Mouse (Mus musculus) gonadal fat pad, adult 2 months (tissue): ENCODE results near the gene Acly. TPM values are rescaled to one million over a fixed set of nuclear protein-coding genes. Genes with fewer than 3 reads are reported as not detected.
A peak's percentile ranks its signal among the peaks of the same experiment; 100 is the strongest.
"Not testable (repeated sequence)": the region's sequence is repeated elsewhere in the genome, so short reads cannot be mapped to it uniquely, and the experiment has no call there.

Source experiments
- DNase-seq: peaks from one replicate; pipeline ENCODE4 v3.0.0-alpha.2; 2012; ENCODE audit warnings: low read depth
- polyA plus RNA-seq: library from polyadenylated mRNA; depleted of rRNA; stranded (reverse); fragments of >200 nt; gene quantifications from 2 replicates; pipeline ENCODE4 v1.2.3, GENCODE M21; 2012

Acly gene
- polyA plus RNA-seq, 1 experiment = 586 TPM

DNA sequence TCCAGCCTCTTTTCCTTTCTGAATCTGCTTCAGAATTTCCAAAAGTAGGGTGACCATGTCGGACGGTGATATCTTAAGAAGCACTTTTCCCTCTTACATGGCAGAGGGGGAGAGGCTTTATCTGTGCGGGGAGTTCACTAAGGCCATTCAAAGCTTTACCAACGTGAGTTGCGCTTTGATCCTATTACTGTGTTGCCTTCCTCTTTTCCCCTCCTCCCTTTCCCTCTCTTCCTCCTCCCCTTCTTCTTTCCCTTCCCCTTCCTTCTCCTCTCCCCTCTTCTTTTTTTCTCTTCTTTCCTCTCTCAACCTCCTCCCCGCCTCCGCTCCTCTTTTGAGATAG, 17.9 kb upstream of the Acly start:
- DNase-seq = no peak

DNA sequence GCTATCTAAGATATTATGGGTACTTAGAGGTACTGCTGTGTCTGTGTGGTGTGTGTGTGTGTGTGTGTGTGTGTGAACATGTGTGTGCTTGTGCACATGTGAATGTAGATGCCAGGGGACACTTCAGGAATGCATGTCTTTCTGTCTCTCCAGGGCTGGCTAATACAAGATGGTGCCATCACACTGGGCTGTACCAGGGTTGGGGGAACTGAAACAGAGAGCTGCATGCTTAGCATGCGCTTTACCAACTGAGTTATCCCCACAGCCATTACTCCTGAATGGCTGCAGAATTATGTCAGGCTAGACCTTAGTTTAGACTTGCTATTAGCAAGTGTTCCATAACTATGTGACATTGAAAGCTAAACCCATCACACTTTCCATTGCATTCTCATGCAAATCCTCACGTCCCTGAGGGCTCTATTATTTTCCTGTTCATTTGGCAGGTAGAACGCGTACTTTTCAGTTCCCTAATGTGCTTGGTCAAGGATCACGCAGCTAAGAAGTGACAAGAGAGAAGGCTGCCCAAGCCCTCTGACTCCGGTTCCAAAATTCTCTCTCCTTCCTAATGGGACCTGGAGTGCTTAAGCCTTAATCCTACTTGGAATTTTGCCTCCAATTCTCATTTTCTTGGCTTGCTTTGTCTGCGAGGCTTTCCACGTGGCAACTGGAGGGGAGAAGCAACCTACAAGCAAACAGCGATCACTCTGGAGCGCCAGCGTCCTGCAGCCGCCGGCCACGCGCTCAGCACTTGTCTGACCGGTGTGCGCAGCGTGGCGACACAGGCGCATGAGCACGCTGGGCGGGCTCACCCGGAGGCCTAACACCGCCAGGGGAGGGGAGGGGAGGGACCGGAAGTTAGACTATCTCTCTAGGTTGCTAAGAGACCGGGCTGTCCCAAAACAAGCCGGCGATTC, 17.3 kb upstream of the Acly start, which contains the start of gene Ttc25:
Gene Ttc25, plus strand, starts transcription at position 776 of the 914 bp plus-strand sequence.
- DNase-seq = peak; percentile 98

GRCm38 (mm10) chr11:100541577-100541976, 13.8 kb upstream of the Acly start:
- DNase-seq = no peak

DNA sequence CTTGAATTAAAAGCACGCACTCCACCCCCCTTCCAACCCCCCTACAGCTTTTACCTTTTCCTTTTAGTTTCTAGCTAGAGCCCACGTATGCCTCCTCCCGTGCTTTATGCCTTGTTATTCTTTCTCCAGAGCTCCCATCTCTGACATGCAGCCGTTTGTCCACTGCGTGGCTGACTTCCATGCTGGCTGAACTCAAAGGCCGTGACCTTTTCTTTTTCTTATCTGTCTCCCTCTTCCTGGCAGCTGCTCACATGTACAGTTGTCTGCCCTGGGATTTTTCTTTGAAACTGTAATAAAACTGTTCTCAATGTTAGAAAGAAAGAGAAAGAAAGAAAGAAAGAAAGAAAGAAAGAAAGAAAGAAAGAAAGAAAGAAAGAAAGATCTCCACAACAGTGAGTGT, 13.2 kb upstream of the Acly start:
- no peak for DNase-seq

- no peak for DNase-seq
Measured at GRCm38 (mm10) chr11:100536466-100536865, 8.7 kb upstream of the Acly start.

GRCm38 (mm10) chr11:100535996-100536395, 8.2 kb upstream of the Acly start:
- DNase-seq = no peak

DNA sequence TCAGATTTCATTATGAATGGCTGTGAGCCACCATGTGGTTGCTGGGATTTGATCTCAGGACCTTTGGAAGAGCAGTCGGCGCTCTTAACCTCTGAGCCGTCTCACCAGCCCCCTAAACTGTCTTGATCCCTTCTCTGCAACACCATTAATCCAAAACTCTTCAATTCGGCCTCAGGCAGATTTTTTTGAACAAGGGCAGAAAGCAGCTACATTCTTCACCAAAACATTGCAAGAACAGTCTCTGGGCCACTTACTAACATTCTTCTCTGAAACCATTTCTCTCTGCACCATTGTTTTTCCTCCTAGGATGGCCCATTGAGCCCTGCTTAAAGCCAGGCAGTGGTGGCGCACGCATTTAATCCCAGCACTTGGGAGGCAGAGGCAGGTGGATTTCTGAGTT, 7.0 kb upstream of the Acly start:
- DNase-seq = not testable (repeated sequence)

DNA sequence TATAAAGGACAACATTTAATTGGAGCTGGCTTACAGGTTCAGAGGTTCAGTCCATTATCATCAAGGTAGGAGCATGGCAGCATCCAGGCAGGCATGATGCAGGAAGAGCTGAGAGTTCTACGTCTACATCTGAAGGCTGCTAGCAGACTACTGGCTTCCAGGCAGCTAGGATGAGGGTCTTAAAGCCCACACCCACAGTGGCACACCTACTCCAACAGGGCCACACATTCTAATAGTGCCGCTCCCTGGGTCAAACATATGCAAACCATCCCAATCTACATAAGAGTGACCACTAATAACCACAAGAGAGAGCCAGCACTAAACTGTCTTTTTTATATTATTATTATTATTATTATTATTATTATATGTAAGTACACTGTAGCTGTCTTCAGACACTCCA, 6.6 kb upstream of the Acly start:
- DNase-seq = not testable (repeated sequence)

- no peak for DNase-seq
Measured at GRCm38 (mm10) chr11:100533871-100534270, 6.1 kb upstream of the Acly start.

GRCm38 (mm10) chr11:100528375-100529165, 770 bp upstream of the Acly start:
- DNase-seq = peak; percentile 77

- no peak for DNase-seq
Measured at GRCm38 (mm10) chr11:100527066-100527457, 738 bp downstream of the Acly start.

- DNase-seq = no peak
Measured at GRCm38 (mm10) chr11:100526052-100526816, 1.6 kb downstream of the Acly start.

DNA sequence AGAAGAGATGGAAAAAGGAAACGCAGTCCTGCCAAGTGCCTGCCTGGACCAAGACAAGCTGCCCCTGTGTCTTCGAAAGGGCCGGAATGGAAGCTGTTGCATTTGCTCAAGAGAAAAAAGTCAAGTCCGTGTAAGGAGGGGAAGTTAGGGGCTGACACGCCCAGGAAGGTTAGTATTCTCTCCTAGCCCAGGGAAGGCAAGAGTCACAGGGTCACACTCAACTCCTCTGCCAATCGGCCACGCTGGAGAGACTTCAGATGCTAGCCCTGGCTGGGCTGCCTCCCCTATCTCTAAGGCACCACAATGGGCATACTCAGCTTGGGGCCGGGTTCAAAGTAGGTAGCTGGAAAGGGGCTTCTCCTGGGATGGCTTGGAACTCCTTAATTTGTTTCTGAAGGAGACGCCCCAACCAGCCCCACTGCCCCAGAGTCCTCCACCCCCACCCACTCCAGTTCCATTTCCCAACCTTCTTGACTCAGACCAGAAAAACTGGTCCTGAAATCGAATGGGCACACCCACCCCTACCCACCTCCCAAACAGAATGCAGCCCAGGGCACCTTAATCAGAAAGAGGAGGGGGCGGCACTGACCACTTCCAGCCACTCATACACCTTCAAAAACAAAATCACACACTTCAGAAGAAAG, 2.7 kb downstream of the Acly start:
- DNase-seq = no peak

DNA sequence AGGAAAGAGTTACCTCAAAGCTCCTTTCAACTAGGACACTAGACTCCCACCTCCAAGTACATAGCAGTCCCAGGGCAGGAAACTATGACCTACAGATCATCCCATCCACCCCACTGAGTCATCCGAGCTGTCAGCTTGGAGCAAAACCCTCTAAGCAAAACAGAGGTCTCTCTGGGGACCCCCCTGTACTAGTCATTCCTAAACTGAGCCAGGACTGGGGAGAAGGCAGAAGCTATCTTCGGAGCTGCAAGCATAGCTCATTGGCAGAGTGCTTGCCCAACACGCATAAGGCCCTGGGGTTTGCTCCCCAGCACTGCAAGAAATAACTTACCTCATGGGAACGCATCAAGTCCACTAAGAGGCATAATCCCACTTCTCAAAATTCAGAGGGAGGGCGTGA, 3.4 kb downstream of the Acly start:
- no peak for DNase-seq

DNA sequence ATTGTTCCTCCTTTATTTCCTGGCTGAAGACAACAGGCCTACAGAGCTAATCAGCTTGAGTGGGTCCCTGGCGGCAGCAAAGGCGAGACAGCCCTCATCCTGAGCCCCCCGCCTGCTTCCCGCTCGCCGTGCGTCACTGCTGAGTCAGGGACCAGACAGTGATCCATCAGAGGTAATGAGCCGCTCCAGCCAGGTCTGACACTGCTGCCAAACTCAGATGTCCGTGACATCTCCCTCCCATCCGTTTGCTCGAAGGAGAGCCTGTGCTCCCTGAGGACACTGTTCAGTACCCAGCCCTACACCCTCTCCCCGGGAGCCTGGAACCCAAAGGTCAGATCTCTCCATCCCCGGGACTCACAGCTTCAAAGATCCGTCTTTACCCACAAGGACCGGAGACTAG, 7.0 kb downstream of the Acly start:
- no peak for DNase-seq

- no peak for DNase-seq
Measured at GRCm38 (mm10) chr11:100519188-100519587, 8.6 kb downstream of the Acly start.

- DNase-seq = no peak
Measured at GRCm38 (mm10) chr11:100518188-100518591, 9.6 kb downstream of the Acly start.

DNA sequence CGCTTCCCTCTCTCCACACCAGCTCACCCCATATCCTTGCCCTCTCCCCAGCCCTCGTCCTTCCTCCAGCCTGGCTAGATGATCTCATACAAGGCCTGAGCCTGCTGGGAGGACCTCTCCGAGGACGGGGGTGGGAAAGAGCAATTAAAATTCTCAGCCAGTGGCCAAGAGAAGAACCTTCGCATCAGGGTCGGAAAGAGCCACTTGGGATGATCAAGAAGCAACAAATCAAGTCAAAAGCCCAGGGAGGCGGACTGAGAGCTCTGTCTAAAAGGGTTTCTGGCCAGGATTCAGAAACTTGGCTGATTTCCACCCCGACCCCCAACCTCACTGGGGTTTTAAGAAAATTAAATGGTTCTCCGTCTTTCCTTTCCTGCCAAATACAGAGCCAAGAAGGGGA, 11.5 kb downstream of the Acly start:
- DNase-seq = no peak

DNA sequence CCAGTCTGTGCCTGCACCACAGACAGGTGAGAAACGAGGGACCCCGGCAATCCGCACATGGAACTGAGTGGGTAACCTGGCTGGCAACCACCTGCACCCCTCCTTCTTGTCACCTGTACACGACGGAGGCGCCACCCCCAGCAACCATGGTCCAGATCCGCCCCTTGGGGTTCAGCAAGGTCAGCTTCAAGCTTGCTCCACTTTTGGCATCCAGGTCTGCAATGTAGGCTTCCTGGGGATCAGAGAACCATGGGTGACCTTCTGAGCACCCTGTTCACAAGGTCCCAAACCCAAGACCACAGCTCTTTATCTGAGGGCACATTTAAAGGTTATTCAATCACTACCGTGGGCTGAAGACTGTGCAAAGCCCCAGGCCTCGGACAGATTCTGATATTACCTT, 12.0 kb downstream of the Acly start:
- no peak for DNase-seq

- DNase-seq = no peak
Measured at GRCm38 (mm10) chr11:100515061-100515460, 12.7 kb downstream of the Acly start.

- DNase-seq = no peak
Measured at GRCm38 (mm10) chr11:100513716-100514115, 14.1 kb downstream of the Acly start.

DNA sequence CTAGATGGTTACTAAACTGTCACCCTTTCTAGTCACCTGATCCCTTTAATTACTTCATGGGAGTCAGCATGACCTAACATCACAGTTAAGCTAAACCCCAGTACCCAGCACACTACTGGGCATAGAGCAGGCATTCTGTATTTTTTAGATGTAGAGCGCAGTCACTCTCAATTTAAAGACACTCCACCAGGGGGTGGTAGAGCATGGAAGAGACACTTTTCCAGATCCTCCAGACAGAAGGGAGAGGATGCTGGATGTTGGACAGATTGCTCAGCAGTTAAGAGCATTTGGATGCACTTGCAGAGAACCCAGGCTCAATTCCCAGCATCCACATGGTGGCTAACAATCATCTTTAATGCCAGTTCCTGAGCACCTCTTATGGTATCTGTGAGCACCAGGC, 15.4 kb downstream of the Acly start:
- no peak for DNase-seq
